Mouse (Mus musculus): ENCODE data around the gene Hes2. TPM values are rescaled to one million over a fixed set of nuclear protein-coding genes. Genes with fewer than 3 reads are reported as not detected.
A peak's percentile ranks its signal among the peaks of the same experiment; 100 is the strongest.

The Hes2 gene
- polyA plus RNA-seq, 1 experiment from 2014 or later = not detected

DNA sequence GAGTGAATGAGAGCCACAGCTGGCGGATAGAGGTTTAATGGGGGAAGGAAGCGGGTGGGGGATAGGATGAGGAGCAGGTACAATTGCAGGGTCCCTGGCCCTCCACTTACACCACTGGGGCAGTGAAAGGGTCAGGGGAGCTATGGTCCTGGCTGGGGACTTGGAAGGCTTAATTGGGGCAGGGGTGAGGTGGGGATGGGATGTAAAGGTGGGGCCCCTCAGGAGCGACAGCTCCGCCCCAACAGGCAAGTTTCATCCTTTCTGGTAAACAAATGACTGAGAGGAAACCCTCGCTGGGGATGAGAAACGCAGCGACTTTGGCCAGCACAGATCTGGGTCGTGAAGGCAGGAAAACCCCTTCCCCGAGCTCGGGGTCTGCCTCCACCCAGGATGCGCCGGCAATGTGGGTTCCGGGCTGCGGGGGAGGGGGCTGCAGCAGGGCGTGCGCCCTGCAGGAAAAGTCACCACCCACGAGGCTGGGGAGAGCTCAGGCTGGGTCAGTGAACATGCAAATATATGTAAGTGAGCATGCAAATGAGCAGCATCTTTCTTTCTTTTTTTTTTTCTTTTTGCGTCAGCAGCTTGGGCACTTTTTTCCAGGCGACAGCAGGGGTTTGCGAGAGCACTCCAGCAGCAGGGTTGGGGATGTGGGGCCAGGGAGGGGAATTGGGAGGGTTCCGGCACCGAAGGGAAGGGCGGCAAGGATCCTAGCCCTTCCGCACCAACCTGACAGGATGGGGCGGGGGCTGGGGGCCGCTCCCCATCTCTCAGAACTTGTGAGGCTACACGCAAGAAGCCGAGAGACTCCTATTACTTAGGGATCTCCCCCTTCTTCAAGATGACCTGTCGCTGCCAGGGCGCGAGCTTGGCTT, 38.1 kb upstream of the Hes2 start:
- Histone ChIP-seq H3K9ac (ENCODE audit: low read length) (no peak overlapping the region), H3K4me2 (ENCODE audit: low read length) (0 out of 2 replicates have a peak overlapping the region, but pooled peaks have one; percentile 21), H3K4me3 (ENCODE audit: low read depth, low read length) (no peak overlapping the region)

DNA sequence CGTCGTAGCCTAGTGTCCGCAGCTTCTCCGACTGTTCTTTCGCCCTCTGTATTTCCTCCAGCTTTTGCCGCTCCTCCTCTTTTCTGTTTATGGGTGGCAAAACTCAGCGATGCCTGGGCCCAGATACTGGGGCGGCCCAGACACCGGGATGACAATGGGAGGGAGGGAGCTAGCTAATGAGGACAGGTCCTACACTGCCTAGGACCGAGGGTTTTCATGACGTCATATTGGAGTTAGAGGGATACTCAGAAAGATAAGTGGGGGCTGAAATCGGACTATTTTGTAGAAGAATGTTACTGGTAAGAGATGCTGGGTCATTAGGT, 37.5 kb upstream of the Hes2 start:
- no peak overlapping the region for H3K9ac ChIP-seq (ENCODE audit: low read length)
- no peak overlapping the region for H3K27ac ChIP-seq (ENCODE audit: low read depth, low read length)
- H3K27me3 ChIP-seq (replicated peaks; ENCODE audit: control insufficient read depth, insufficient read depth, low read length) = peaks cover 97% of the 10 kb centered on the region
- H3K36me3 ChIP-seq (ENCODE audit: control insufficient read depth, insufficient read depth, low read length) = no peaks in the 10 kb centered on the region
- H3K4me2 ChIP-seq (ENCODE audit: low read length) = 0 out of 2 replicates have a peak overlapping the region, but pooled peaks have one; percentile 21
- no peaks in the 10 kb centered on the region for H3K9me3 ChIP-seq (replicated peaks; ENCODE audit: control insufficient read depth, low read length)
- H3K4me3 ChIP-seq (ENCODE audit: low read depth, low read length) = no peak overlapping the region
- DNase-seq (ENCODE audit: low spot score) = no peak
- 2% methylated on average over 12 of the region's 12 CpGs for WGBS
- ATAC-seq = no peak
- no peaks in the 10 kb centered on the region; the same call in none of the 2 replicates for H3K4me1 ChIP-seq (ENCODE audit: control insufficient read depth, insufficient read depth, low read length)

More for the DNA sequence above, 38.1 kb upstream of the Hes2 start:
- Histone ChIP-seq H3K9me3 (replicated peaks; ENCODE audit: control insufficient read depth, low read length) (no peaks in the 10 kb centered on the region), H3K4me1 (ENCODE audit: control insufficient read depth, insufficient read depth, low read length) (no peaks in the 10 kb centered on the region; the same call in 1 of the 2 replicates), H3K36me3 (ENCODE audit: control insufficient read depth, insufficient read depth, low read length) (no peaks in the 10 kb centered on the region), H3K27me3 (replicated peaks; ENCODE audit: control insufficient read depth, insufficient read depth, low read length) (peaks cover 97% of the 10 kb centered on the region), H3K27ac (ENCODE audit: low read depth, low read length) (no peak overlapping the region)
- DNase-seq (ENCODE audit: low spot score) (no peak), ATAC-seq (no peak)
- WGBS = under 1% methylated on average over 31 of the region's 31 CpGs

DNA sequence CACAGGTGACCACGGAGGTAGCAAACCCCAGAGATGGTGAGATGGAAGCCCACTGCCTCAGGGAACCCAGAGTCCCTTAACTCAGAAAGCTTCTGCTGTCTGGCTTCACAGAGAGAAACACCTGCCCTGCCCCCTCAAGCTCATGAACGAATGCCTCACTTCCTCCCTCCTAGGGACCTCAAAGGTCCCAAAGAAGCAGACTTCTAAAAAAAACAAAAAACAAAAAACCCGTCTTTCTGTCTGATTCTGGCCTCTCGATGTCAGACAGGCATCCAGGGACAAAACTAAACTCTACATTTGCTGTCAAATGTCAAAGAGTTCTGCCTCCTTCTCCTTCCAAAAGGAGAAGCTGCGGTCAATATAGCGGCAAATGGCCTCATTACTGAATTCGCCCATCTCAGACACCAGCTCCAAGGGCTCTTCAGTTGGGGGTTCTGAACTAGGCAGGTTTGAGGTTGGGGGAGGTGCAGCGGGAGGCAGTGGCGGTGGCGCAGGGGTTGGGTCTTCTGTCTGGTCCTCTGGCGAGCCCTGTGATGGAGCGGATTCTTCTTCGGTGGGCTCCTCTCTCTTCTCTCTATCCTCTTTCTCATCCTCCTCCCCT, 34.2 kb upstream of the Hes2 start:
- no peak overlapping the region for H3K9ac ChIP-seq (ENCODE audit: low read length)
- no peak overlapping the region for H3K4me3 ChIP-seq (ENCODE audit: low read depth, low read length)
- no peaks in the 10 kb centered on the region for H3K9me3 ChIP-seq (replicated peaks; ENCODE audit: control insufficient read depth, low read length)
- peaks cover 98% of the 10 kb centered on the region for H3K27me3 ChIP-seq (replicated peaks; ENCODE audit: control insufficient read depth, insufficient read depth, low read length)
- H3K27ac ChIP-seq (ENCODE audit: low read depth, low read length) = no peak overlapping the region
- ATAC-seq (no peak), DNase-seq (ENCODE audit: low spot score) (no peak)
- WGBS = 7% methylated on average over 13 of the region's 13 CpGs
- no peak overlapping the region for H3K4me2 ChIP-seq (ENCODE audit: low read length)
- no peaks in the 10 kb centered on the region for H3K36me3 ChIP-seq (ENCODE audit: control insufficient read depth, insufficient read depth, low read length)
- H3K4me1 ChIP-seq (ENCODE audit: control insufficient read depth, insufficient read depth, low read length) = no peaks in the 10 kb centered on the region; the same call in none of the 2 replicates

DNA sequence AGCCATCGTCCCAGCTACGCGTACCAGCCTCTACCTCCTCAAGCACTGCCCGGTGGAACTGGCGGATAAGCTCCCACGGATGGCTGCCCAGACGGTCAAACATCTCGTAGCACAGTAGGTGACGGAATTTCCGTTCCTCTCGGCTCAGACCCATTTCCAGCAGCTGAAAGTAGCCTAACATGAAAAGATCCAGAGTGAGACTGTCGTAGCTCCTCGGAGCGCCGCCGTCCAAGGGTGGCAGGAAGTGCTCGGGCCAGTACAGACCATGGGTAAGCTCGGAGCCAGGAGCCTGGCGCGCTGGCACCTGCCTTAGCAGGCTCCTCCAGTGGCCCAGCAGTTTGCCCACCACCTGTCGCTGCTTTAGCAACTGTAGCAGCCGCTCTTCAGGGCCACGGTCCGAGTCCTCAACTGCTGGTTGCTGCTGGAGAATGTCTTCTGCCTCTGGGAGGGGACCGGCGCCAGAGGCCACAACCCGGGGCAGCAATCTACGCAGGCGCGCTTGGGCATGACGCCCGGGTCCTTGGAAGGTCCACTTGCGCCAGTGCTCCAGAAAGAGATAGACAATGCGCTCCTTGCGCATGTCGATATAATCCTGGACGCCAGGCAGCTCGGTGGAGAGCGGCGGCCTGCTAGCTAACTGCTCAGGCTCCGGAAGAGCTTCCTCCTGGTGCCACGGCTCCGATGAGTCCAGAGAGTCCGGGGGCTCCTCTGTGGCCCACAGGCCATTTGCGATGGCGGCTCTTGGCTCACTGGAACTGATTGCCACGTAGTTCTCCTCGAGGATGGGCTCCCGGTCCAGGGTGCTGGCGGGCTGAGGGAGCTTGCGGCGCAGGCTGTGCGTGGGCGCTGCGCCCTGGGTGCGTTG, 33.3 kb upstream of the Hes2 start:
- ATAC-seq (no peak), DNase-seq (ENCODE audit: low spot score) (no peak)
- Histone ChIP-seq H3K36me3 (ENCODE audit: control insufficient read depth, insufficient read depth, low read length) (no peaks in the 10 kb centered on the region), H3K27ac (ENCODE audit: low read depth, low read length) (no peak overlapping the region), H3K4me1 (ENCODE audit: control insufficient read depth, insufficient read depth, low read length) (peaks cover under 1% of the 10 kb centered on the region), H3K9me3 (replicated peaks; ENCODE audit: control insufficient read depth, low read length) (no peaks in the 10 kb centered on the region), H3K4me2 (ENCODE audit: low read length) (peak overlapping the region; percentile 34), H3K27me3 (replicated peaks; ENCODE audit: control insufficient read depth, insufficient read depth, low read length) (peaks cover 98% of the 10 kb centered on the region), H3K9ac (ENCODE audit: low read length) (no peak overlapping the region), H3K4me3 (ENCODE audit: low read depth, low read length) (peak overlapping the region; percentile 10; the same call in 1 of the 2 replicates)
- 3% methylated on average over 56 of the region's 56 CpGs for WGBS

DNA sequence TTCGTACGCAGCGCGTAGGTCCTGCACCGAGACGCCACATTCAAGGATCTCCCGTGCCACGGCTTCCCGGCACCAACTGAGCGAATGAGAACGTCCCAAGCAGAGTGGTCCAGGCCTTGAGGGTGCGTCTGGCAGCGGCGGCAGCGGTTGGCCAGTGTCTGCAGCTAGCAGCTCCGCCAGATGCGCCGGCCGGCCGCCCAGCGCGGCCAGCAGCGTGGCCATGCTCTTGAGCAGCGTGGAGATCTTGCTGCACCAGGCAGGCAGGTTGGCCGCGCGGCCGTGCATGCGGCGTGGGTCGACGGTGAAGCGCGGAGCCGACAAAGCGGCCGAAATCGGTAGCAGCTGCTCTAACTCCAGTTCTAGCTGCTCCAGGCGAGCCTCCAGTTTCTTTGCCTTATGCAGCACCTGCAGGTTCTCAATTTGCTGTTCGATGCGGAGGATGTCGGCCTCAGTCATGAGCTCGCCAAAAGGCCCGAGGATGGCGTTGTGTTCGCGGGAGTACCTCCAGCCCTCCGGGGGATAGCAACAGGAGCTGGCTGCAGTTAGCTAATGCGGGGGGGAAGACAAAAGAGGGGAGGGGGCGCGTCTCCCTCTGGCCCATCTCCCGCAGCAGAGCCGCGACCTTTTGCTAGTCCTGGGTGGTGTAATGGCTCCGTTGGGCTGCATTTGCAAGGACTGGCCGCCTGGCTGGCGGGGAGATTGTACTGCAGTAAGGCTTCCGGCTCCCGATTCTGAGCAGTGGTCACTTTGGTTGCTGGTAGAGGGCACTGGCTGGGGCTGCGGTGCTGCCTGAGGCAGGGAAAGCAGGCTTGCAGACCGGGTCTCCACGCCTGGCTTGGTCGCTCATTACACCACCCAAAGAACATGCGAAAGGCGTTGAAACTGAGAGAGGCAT, 32.4 kb upstream of the Hes2 start:
- H3K9me3 ChIP-seq (replicated peaks; ENCODE audit: control insufficient read depth, low read length) = no peaks in the 10 kb centered on the region
- H3K4me3 ChIP-seq (ENCODE audit: low read depth, low read length) = peak overlapping the region; percentile 10; the same call in 1 of the 2 replicates
- H3K36me3 ChIP-seq (ENCODE audit: control insufficient read depth, insufficient read depth, low read length) = no peaks in the 10 kb centered on the region
- H3K27me3 ChIP-seq (replicated peaks; ENCODE audit: control insufficient read depth, insufficient read depth, low read length) = peaks cover 99% of the 10 kb centered on the region
- WGBS = 3% methylated on average over 65 of the region's 65 CpGs
- peak overlapping the region; percentile 21; the same call in 1 of the 2 replicates for H3K9ac ChIP-seq (ENCODE audit: low read length)
- H3K4me1 ChIP-seq (ENCODE audit: control insufficient read depth, insufficient read depth, low read length) = peaks cover 9% of the 10 kb centered on the region; the same call in 1 of the 2 replicates
- no peak for DNase-seq (ENCODE audit: low spot score)
- H3K27ac ChIP-seq (ENCODE audit: low read depth, low read length) = no peak overlapping the region
- H3K4me2 ChIP-seq (ENCODE audit: low read length) = peak overlapping the region; percentile 34
- ATAC-seq = no peak

DNA sequence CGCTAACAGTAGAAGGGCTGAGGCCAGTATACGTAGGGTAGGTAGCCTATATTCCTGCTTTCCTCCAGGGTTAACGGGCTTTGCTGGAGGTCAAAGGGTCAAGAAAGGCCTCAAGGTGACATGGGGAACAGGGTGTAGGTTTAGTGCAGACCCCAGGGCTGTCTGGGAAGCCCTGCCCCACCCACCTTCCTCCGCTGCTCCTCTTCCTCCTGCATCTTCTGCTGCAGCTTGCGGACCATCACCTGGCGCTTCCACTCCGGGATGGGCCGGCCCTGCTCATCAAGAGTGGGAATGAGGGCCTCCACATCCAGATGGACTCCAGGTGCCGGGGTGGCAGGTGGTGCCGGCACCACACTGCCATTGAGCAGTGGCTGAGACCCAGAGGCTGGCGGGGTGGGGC, 30.8 kb upstream of the Hes2 start:
- Histone ChIP-seq H3K27me3 (replicated peaks; ENCODE audit: control insufficient read depth, insufficient read depth, low read length) (peaks cover 100% of the 10 kb centered on the region), H3K4me2 (ENCODE audit: low read length) (no peak overlapping the region), H3K9me3 (replicated peaks; ENCODE audit: control insufficient read depth, low read length) (no peaks in the 10 kb centered on the region), H3K4me3 (ENCODE audit: low read depth, low read length) (no peak overlapping the region), H3K4me1 (ENCODE audit: control insufficient read depth, insufficient read depth, low read length) (peaks cover 9% of the 10 kb centered on the region; the same call in 1 of the 2 replicates), H3K36me3 (ENCODE audit: control insufficient read depth, insufficient read depth, low read length) (no peaks in the 10 kb centered on the region), H3K27ac (ENCODE audit: low read depth, low read length) (no peak overlapping the region), H3K9ac (ENCODE audit: low read length) (no peak overlapping the region)
- 79% methylated on average over 11 of the region's 11 CpGs for WGBS
- no peak for ATAC-seq
- DNase-seq (ENCODE audit: low spot score) = no peak

DNA sequence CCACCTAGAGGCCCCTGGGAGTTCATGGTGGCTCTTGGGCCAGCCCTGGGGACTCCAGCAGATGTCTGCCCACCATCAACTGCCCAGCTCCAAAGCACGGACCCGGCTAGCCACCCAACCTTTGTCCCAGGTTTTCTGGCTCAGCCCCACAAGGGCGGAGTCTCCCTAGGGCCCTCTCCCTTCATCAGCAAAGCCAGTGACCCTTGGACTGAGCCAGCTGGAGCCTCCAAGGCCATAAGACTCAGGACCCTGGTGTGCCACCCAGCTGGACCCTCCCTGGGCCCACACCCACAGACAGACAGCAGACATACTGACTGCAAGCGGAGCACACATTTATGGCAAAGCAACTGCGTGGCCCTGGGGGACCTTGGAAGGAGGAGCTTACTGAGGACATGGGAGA, 29.9 kb upstream of the Hes2 start:
- 53% methylated on average over 5 of the region's 5 CpGs for WGBS

DNA sequence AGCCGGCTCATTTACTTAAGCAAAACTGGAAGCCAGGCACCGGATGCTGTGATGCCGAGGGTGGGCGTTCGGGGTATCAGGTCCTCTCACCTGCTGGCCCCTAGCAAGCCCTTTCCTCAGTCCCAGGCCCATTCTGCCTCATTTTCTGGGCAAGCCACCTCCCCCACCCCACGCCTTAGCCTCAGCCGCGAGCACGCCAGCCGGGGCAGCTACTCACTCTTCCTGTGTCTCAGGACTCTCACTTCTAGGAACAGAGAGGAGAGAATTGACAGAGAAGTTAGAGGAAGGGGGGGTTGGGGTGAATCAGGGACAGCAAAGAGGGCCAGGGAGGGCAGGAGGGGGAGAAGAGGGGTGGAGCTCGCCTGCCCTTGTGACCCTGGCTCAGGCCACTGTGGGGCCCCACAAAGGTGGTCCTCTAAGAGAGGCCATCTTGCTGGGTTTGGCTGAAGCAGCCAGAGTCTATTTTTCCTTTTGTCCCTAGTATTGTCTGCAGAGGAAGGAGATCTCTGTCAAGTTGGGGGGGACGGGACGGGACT, 29.2 kb upstream of the Hes2 start:
- Histone ChIP-seq H3K36me3 (ENCODE audit: control insufficient read depth, insufficient read depth, low read length) (no peaks in the 10 kb centered on the region), H3K9ac (ENCODE audit: low read length) (no peak overlapping the region), H3K4me2 (ENCODE audit: low read length) (no peak overlapping the region), H3K27ac (ENCODE audit: low read depth, low read length) (no peak overlapping the region), H3K27me3 (replicated peaks; ENCODE audit: control insufficient read depth, insufficient read depth, low read length) (peaks cover 90% of the 10 kb centered on the region), H3K4me1 (ENCODE audit: control insufficient read depth, insufficient read depth, low read length) (peaks cover 9% of the 10 kb centered on the region; the same call in 1 of the 2 replicates), H3K9me3 (replicated peaks; ENCODE audit: control insufficient read depth, low read length) (no peaks in the 10 kb centered on the region), H3K4me3 (ENCODE audit: low read depth, low read length) (no peak overlapping the region)
- DNase-seq (ENCODE audit: low spot score) = no peak
- ATAC-seq = no peak
- 23% methylated on average over 13 of the region's 13 CpGs for WGBS

More for the DNA sequence above, 29.9 kb upstream of the Hes2 start:
- no peaks in the 10 kb centered on the region for H3K9me3 ChIP-seq (replicated peaks; ENCODE audit: control insufficient read depth, low read length)
- H3K9ac ChIP-seq (ENCODE audit: low read length) = no peak overlapping the region
- H3K27me3 ChIP-seq (replicated peaks; ENCODE audit: control insufficient read depth, insufficient read depth, low read length) = peaks cover 96% of the 10 kb centered on the region
- DNase-seq (ENCODE audit: low spot score) (no peak), ATAC-seq (no peak)
- H3K36me3 ChIP-seq (ENCODE audit: control insufficient read depth, insufficient read depth, low read length) = no peaks in the 10 kb centered on the region
- peaks cover 9% of the 10 kb centered on the region; the same call in 1 of the 2 replicates for H3K4me1 ChIP-seq (ENCODE audit: control insufficient read depth, insufficient read depth, low read length)
- H3K4me3 ChIP-seq (ENCODE audit: low read depth, low read length) = no peak overlapping the region
- H3K4me2 ChIP-seq (ENCODE audit: low read length) = no peak overlapping the region
- H3K27ac ChIP-seq (ENCODE audit: low read depth, low read length) = no peak overlapping the region

Data from forebrain, embryonic 14.5 days (tissue).